Mouse (Mus musculus): ENCODE measurements around the gene Gm38392. TPM values are rescaled to one million over a fixed set of nuclear protein-coding genes. Genes with fewer than 3 reads are reported as not detected.

The Gm38392 gene
- 0.35 and 1.3 TPM in 2 replicates for polyA plus RNA-seq (2015; fragmentation: Nextera tagmentation; extraction: Ambion mirVana)

DNA sequence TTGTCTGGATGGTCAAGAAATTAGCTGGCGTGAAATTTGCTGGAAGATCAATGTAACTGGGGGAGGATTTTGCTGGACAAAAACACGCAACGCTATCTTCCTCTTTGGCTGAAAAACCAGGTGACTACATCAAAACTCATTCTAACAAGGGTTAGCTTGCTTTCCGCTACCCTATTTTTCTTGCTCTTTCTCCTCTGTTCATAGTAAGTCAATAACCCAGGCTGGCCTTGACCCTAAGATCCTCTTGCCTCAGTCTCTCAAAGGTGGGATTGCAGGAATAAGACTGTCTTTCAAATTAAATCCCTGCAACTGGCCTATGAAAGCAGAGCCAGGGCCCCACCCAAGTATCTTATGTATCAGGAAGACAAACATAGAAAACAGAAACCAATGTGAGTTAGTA is at the start of gene Gm38392:
Gene Gm38392 (minus strand): TSS at position 101 of the 400 bp plus-strand sequence.
- Histone ChIP-seq H3K27me3 (no peaks in the 10 kb centered on the region), H3K27ac (replicated peaks) (no peak within 1 kb of the TSS), H3K9ac (no peak within 1 kb of the TSS), H3K4me2 (no peak within 1 kb of the TSS), H3K4me1 (replicated peaks) (no peaks in the 10 kb centered on the region), H3K36me3 (replicated peaks) (no peaks in the 10 kb centered on the region), H3K9me3 (replicated peaks) (no peaks in the 10 kb centered on the region), H3K4me3 (replicated peaks) (no peak within 1 kb of the TSS)
- ATAC-seq (ENCODE audit: insufficient read depth) = no peak
- 81% methylated on average over 4 of the region's 4 CpGs for WGBS (ENCODE audit: insufficient replicate concordance)

DNA sequence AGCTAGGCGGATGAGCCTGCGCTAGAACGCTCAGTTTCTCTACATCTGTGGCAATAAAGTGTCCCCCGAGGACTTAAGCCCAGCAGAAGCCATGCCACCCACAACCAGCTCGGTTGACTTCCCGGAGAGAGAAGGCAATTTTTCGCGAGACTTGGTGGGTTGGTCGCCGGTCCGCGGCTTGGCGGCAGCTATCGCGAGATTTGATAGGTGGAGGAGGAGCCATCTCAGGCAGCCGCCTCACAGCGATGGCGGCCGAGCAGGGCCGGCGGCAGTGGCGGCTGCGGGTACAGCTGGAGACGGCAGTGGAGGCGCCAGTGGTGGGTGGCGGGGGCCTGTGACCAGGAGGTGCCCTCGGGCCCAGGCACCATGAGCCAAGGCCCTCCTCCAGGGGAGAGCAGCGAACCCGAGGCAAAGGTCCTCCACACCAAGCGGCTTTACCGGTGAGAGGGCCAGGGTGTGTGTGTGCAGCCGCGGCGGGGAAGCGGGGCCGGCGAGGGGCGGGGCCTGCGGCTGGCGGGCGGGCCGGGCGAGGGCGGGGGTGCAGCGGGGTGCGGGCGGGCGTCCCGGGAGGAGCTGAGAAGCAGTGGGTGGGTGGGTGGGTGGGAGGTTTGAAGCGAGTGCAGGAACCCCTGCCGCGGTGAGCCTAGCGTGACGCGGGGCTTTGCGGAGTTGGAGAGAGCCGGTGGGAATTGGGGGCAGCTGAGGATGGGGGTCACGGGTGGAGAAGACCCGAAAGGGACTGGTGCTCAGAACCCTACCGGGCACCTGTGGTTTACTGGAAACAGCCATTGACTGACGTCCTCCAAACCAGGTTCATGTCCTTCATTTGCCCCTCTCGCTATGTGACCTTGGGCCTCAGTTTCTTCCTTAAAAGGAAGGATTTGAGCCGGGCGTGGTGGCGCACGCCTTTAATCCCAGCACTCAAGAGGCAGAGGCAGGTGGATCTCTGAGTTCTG is 49.3 kb upstream of the Gm38392 start, which contains the start of the genes Tmem79 and Smg5:
Gene Tmem79 (minus strand): TSS at position 91 of the 956 bp plus-strand sequence.
Gene Smg5 (plus strand): TSS at position 203 of the 956 bp plus-strand sequence.
- peaks cover 72% of the 10 kb centered on the region for H3K4me1 ChIP-seq (replicated peaks)
- H3K36me3 ChIP-seq (replicated peaks) = peaks cover 10% of the 10 kb centered on the region
- no peaks in the 10 kb centered on the region for H3K27me3 ChIP-seq
- ATAC-seq (ENCODE audit: insufficient read depth) = peak; percentile 88
- WGBS (ENCODE audit: insufficient replicate concordance) = under 1% methylated on average over 65 of the region's 66 CpGs
- H3K4me2 ChIP-seq = peak within 1 kb of the TSS; percentile 84
- H3K9me3 ChIP-seq (replicated peaks) = no peaks in the 10 kb centered on the region
- peak within 1 kb of the TSS; percentile 88 for H3K9ac ChIP-seq
- H3K27ac ChIP-seq (replicated peaks) = peak within 1 kb of the TSS; percentile 96
- peak within 1 kb of the TSS; percentile 73 for H3K4me3 ChIP-seq (replicated peaks)

DNA sequence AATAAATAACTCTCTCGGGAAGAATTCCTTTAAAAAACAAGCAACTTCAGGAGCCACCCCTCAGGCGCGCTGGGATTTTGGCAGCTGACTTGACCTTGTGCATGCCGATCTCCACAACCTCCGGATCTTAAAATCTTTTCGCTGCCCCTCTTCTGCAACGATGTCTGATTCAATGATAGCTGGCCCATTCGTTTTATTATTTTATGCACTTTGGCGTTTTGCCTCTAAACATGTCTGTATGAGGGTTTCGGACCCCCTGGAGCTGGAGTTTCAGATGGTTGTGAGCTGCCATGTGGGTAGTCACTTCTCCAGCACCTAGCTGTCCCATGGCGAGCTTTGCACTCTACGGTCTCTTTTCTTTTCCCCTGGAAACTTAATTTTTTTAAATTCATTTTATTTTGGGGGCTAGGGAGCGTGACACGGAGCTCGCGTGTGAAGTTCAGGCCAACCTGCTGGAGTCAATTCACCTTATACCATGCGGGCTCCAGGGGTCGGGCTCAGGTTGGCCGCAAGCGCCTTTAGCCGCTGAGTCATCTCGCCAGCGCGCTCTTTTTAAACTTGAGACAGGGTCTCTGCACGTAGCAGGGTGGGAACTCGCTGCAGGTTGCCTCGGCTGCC is 48.5 kb upstream of the Gm38392 start:
- H3K36me3 ChIP-seq (replicated peaks) = peaks cover 4% of the 10 kb centered on the region; the same call in 1 of the 2 replicates
- H3K4me2 ChIP-seq = peak overlapping the region; percentile 84
- H3K27ac ChIP-seq (replicated peaks) = peak overlapping the region; percentile 96
- ATAC-seq (ENCODE audit: insufficient read depth) = peak; percentile 38
- H3K4me3 ChIP-seq (replicated peaks) = peak overlapping the region; percentile 73
- H3K4me1 ChIP-seq (replicated peaks) = peaks cover 64% of the 10 kb centered on the region
- under 1% methylated on average over 27 of the region's 27 CpGs for WGBS (ENCODE audit: insufficient replicate concordance)
- H3K9me3 ChIP-seq (replicated peaks) = no peaks in the 10 kb centered on the region
- H3K9ac ChIP-seq = peak overlapping the region; percentile 88
- H3K27me3 ChIP-seq = no peaks in the 10 kb centered on the region

DNA sequence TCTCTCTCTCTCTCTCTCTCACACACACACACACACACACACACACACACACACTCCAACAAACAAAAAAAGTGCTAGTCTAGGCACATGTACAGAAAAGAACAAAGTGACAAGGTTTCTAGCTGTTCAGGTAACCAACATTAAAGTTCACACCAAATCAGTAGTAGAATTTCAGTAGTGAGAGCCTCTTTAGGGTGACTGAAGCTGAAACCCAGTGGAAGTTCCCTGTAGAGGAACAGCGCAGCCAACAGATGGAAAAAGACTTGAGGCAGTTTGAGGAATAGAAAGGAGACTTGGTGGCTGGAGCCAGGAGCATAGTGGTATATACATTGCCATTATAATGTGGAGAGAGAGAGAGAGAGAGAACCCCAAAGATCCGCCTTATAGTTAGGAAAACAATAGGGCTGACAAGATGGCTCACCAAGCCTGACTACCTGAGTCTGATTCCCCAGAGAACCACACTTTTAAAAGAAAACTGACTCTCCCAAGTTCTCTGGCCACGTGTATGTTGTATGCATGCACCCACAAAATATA is 48.0 kb upstream of the Gm38392 start:
- Histone ChIP-seq H3K36me3 (replicated peaks) (0 out of 2 replicates have a peak, but pooled peaks cover 3% of the 10 kb centered on the region), H3K4me3 (replicated peaks) (peak overlapping the region; percentile 73), H3K9me3 (replicated peaks) (no peaks in the 10 kb centered on the region), H3K4me2 (peak overlapping the region; percentile 84), H3K9ac (peak overlapping the region; percentile 88), H3K27me3 (no peaks in the 10 kb centered on the region), H3K27ac (replicated peaks) (peak overlapping the region; percentile 96), H3K4me1 (replicated peaks) (peaks cover 62% of the 10 kb centered on the region)
- no peak for ATAC-seq (ENCODE audit: insufficient read depth)
- WGBS (ENCODE audit: insufficient replicate concordance) = 23% methylated on average over 3 of the region's 3 CpGs

DNA sequence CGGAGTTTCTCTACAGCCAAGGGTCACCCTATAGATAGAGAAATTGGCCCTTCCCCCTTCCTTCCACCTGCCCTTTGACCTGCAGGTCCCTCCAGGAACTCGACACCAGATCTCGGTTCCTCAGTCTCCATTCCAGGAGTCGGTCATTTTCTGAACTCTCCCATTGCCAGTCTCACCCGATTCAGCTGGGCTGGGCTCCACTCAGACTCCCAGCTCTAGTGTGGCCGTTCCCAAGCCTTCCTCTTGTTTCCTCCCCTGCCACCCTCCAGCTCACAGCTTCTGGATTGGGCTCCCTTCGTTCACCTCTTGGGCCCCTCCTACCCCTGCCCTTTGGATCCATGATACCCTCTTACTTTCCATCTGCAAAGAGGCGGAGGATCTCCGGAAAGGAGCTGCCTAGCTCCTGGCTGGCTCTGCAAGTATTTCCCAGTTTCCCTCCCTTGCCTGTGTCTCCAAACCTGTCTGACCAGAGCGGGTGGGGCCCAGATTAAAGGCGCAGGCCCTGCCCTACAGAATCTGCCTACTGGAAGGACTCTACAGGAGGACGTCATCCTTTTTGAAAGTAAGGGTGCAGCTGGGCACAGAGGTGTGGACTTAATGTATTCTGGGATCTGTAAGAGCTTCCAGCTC is 47.1 kb upstream of the Gm38392 start:
- H3K27me3 ChIP-seq = no peaks in the 10 kb centered on the region
- H3K4me1 ChIP-seq (replicated peaks) = peaks cover 54% of the 10 kb centered on the region
- H3K36me3 ChIP-seq (replicated peaks) = no peaks in the 10 kb centered on the region; the same call in 1 of the 2 replicates
- H3K27ac ChIP-seq (replicated peaks) = peak overlapping the region; percentile 96
- peak overlapping the region; percentile 88 for H3K9ac ChIP-seq
- peak overlapping the region; percentile 73 for H3K4me3 ChIP-seq (replicated peaks)
- H3K9me3 ChIP-seq (replicated peaks) = no peaks in the 10 kb centered on the region
- ATAC-seq (ENCODE audit: insufficient read depth) = no peak
- peak overlapping the region; percentile 84 for H3K4me2 ChIP-seq
- WGBS (ENCODE audit: insufficient replicate concordance) = 62% methylated on average over 12 of the region's 12 CpGs

DNA sequence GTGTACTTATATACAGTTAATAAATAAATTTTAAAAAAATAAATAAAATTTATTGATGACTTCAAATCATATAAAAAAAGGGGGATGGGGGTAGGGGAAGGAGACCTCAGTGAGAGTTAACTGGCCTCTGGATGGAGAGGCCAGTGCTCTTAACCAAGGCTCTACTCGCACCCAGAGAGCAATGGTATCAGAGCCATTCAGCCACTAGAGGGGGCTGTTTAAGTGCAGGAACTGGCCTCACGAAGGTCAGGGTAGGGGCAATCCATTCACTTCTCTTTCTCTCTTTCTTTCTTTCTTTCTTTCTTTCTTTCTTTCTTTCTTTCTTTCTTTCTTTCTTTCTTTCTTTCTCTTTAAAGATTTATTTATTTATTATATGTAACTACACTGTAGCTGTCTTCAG is 44.3 kb upstream of the Gm38392 start:
- peaks cover 32% of the 10 kb centered on the region for H3K4me1 ChIP-seq (replicated peaks)
- H3K36me3 ChIP-seq (replicated peaks) = peaks cover 12% of the 10 kb centered on the region
- no peak overlapping the region for H3K27ac ChIP-seq (replicated peaks)
- no peaks in the 10 kb centered on the region for H3K27me3 ChIP-seq
- 5% methylated on average over 2 of the region's 2 CpGs for WGBS (ENCODE audit: insufficient replicate concordance)
- no peak overlapping the region for H3K4me3 ChIP-seq (replicated peaks)
- H3K9ac ChIP-seq = no peak overlapping the region
- no peaks in the 10 kb centered on the region for H3K9me3 ChIP-seq (replicated peaks)
- ATAC-seq (ENCODE audit: insufficient read depth) = no peak
- H3K4me2 ChIP-seq = no peak overlapping the region

DNA sequence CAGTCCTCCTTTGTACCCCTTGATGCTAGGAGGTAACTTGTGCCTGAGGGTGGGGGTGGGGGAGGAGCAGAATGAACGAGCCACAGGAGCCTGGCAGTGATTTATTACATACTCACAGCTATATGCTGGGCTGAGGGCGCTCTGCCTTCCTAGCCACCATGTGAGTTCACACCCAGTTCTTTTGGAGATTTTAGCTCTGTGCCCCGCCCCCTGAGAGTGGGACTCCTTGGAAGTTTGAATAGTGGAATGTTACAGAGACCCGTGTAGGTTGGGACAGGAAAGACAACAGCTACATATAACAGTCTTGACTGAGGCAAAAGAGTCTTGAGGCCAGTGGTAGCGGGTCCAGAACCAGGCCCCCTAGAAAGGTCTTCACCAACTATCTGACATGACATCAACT is 41.9 kb upstream of the Gm38392 start:
- Histone ChIP-seq H3K4me2 (no peak overlapping the region), H3K4me1 (replicated peaks) (peaks cover 32% of the 10 kb centered on the region), H3K36me3 (replicated peaks) (peaks cover 12% of the 10 kb centered on the region), H3K9me3 (replicated peaks) (no peaks in the 10 kb centered on the region), H3K4me3 (replicated peaks) (no peak overlapping the region), H3K27me3 (no peaks in the 10 kb centered on the region), H3K9ac (no peak overlapping the region), H3K27ac (replicated peaks) (no peak overlapping the region)
- WGBS (ENCODE audit: insufficient replicate concordance) = 56% methylated on average over 5 of the region's 5 CpGs
- ATAC-seq (ENCODE audit: insufficient read depth) = no peak

DNA sequence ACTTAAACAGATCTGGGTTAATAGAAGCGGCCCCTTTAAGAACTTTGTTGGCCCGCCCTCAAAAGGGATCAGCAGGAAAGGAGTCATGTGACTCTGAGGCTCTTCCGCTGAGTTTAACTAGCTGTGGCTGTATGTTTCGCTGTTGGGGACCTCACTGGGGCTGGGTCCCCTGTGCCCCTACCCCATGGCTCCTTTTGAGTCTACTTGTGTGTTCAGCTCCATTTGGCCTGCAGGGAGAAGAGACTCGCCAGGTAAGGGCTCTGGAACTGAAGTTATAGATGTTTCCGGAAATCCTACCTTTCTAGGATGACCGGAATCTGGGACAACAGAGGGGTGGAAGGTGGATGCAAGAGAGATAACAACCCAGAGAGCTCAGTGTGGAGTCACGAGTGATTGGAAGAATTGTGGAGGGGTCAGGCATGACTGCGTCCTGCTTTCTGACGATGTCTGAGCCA is 38.0 kb upstream of the Gm38392 start, which contains the start of gene Glmp:
Gene Glmp (plus strand): TSS at position 73 of the 455 bp plus-strand sequence.
- H3K36me3 ChIP-seq (replicated peaks) = peaks cover 40% of the 10 kb centered on the region

DNA sequence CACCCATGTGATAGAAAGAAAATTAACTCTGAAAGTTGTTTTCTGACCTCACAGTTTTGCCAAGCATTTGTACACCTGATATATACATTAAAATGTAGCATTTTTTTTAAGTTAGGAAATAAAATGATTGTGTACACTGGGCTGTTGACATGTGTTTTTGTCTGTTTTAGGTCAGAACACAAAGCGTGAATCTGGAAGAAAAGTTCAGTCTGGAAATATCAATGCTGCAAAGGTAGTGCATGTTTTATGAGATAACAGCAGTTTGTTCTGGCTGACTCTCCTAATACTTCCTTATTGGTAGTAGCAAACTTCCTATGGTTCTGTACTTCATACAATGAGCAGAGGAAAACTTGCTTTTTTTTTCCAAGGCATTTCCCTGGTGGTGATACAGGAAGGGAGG is 12.2 kb upstream of the Gm38392 start:
- Histone ChIP-seq H3K9ac (no peak overlapping the region), H3K27me3 (no peaks in the 10 kb centered on the region), H3K4me3 (replicated peaks) (no peak overlapping the region), H3K27ac (replicated peaks) (no peak overlapping the region), H3K4me1 (replicated peaks) (peaks cover 28% of the 10 kb centered on the region), H3K36me3 (replicated peaks) (peaks cover 49% of the 10 kb centered on the region), H3K4me2 (peak overlapping the region; percentile 77; the same call in 1 of the 2 replicates), H3K9me3 (replicated peaks) (no peaks in the 10 kb centered on the region)
- WGBS (ENCODE audit: insufficient replicate concordance) = 17% methylated on average over 1 of the region's 1 CpGs
- ATAC-seq (ENCODE audit: insufficient read depth) = no peak

More for the DNA sequence above, 38.0 kb upstream of the Gm38392 start, which contains the start of gene Glmp:
- H3K27ac ChIP-seq (replicated peaks) = peak within 1 kb of the TSS; percentile 52
- H3K27me3 ChIP-seq = no peaks in the 10 kb centered on the region
- H3K4me3 ChIP-seq (replicated peaks) = peak within 1 kb of the TSS; percentile 66
- WGBS (ENCODE audit: insufficient replicate concordance) = under 1% methylated on average over 10 of the region's 10 CpGs
- no peaks in the 10 kb centered on the region for H3K9me3 ChIP-seq (replicated peaks)
- peak; percentile 78 for ATAC-seq (ENCODE audit: insufficient read depth)
- peaks cover 19% of the 10 kb centered on the region for H3K4me1 ChIP-seq (replicated peaks)
- H3K4me2 ChIP-seq = peak within 1 kb of the TSS; percentile 81
- peak within 1 kb of the TSS; percentile 70 for H3K9ac ChIP-seq

DNA sequence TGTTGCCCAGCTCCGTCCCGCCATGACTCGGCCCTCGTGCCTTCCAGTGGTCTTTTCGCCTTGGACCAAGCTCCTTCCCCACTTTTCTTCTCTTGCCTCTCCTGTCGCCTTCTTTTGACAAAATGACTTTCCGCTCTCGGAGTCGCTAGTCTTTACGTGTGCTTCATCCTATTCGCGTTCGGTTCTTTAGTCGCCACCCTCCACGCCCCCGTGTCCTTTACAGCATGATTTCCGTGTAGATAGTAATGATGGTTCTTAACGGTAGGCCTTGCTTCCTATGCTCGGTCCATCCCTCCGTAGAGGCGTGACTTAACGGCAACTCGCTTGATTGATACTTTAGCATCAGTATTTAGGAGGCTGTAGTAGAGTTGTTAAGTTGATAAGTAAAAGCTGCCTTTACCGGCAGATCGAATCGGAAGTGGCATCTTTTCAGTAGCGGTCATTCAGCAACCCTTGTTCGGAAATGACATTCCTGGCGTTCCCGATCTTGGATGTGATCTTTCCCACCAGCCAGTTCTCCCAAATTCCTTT is 10.4 kb upstream of the Gm38392 start:
- 0 out of 2 replicates have a peak, but pooled peaks have one; percentile 17 for ATAC-seq (ENCODE audit: insufficient read depth)
- no peaks in the 10 kb centered on the region for H3K9me3 ChIP-seq (replicated peaks)
- H3K27me3 ChIP-seq = no peaks in the 10 kb centered on the region
- H3K9ac ChIP-seq = peak overlapping the region; percentile 81
- peaks cover 28% of the 10 kb centered on the region for H3K4me1 ChIP-seq (replicated peaks)
- 0% methylated on average over 30 of the region's 30 CpGs for WGBS (ENCODE audit: insufficient replicate concordance)
- peak overlapping the region; percentile 96 for H3K27ac ChIP-seq (replicated peaks)
- peak overlapping the region; percentile 77 for H3K4me2 ChIP-seq
- H3K36me3 ChIP-seq (replicated peaks) = peaks cover 33% of the 10 kb centered on the region
- peak overlapping the region; percentile 81 for H3K4me3 ChIP-seq (replicated peaks)

Measured in liver, embryonic 15.5 days (tissue).